Mouse (Mus musculus) frontal cortex, adult 2 months (tissue): ENCODE data around the gene Slc9b1. TPM values are rescaled to one million over a fixed set of nuclear protein-coding genes. Genes with fewer than 3 reads are reported as not detected.

ENCODE experiments used
- DNase-seq, 2 experiments: peaks; one replicate each; pipeline ENCODE4 v3.0.0; 2022; ENCODE audit warnings: low spot score in 1 of 2; ENCODE audit errors: extremely low spot score in 1 of 2
- polyA plus RNA-seq: library from polyadenylated mRNA; depleted of rRNA; stranded (reverse); fragments of >200 nt; gene quantifications from 2 replicates; pipeline ENCODE4 v1.2.3, GENCODE M21; 2012

Gene Slc9b1
- polyA plus RNA-seq, 1 experiment = 0.36 TPM

- no peak for DNase-seq
Measured at GRCm38 (mm10) chr3:135377445-135377844, 29.6 kb downstream of the Slc9b1 start.

GRCm38 (mm10) chr3:135379868-135380267 is 32.0 kb downstream of the Slc9b1 start:
- DNase-seq = no peak

GRCm38 (mm10) chr3:135393186-135393585 is 45.4 kb downstream of the Slc9b1 start:
- no peak for DNase-seq

- DNase-seq = no peak
Measured at GRCm38 (mm10) chr3:135395085-135395484, 47.3 kb downstream of the Slc9b1 start.

- no peak for DNase-seq
Measured at GRCm38 (mm10) chr3:135396081-135396480, 48.3 kb downstream of the Slc9b1 start.

- DNase-seq = no peak
Measured at GRCm38 (mm10) chr3:135397112-135397511, 49.3 kb downstream of the Slc9b1 start.

- peak; percentile 66 to 91 for DNase-seq
Measured at GRCm38 (mm10) chr3:135402201-135402658, 54.4 kb downstream of the Slc9b1 start.

- DNase-seq = no peak
Measured at GRCm38 (mm10) chr3:135403211-135403610, 55.4 kb downstream of the Slc9b1 start.

- no peak for DNase-seq
Measured at GRCm38 (mm10) chr3:135403856-135404255, 56.0 kb downstream of the Slc9b1 start.

- no peak for DNase-seq
Measured at GRCm38 (mm10) chr3:135404599-135404998, 56.8 kb downstream of the Slc9b1 start.

GRCm38 (mm10) chr3:135407351-135407750 is 59.5 kb downstream of the Slc9b1 start:
- DNase-seq = no peak

GRCm38 (mm10) chr3:135409219-135409618 is 61.4 kb downstream of the Slc9b1 start:
- no peak for DNase-seq

GRCm38 (mm10) chr3:135411056-135411455 is 63.2 kb downstream of the Slc9b1 start:
- no peak for DNase-seq

GRCm38 (mm10) chr3:135411824-135412223 is 64.0 kb downstream of the Slc9b1 start:
- no peak for DNase-seq

GRCm38 (mm10) chr3:135417245-135417644 is 69.4 kb downstream of the Slc9b1 start:
- no peak for DNase-seq

- DNase-seq = no peak
Measured at GRCm38 (mm10) chr3:135417799-135418198, 70.0 kb downstream of the Slc9b1 start.

- DNase-seq = no peak
Measured at GRCm38 (mm10) chr3:135420542-135421309, 72.9 kb downstream of the Slc9b1 start.

- DNase-seq = no peak
Measured at GRCm38 (mm10) chr3:135421310-135421594, 73.4 kb downstream of the Slc9b1 start.

GRCm38 (mm10) chr3:135422232-135422855 is 74.5 kb downstream of the Slc9b1 start:
- DNase-seq = no peak

GRCm38 (mm10) chr3:135422856-135423607 is 75.2 kb downstream of the Slc9b1 start:
- DNase-seq = peak in 1 of 2 experiments; percentile 79

GRCm38 (mm10) chr3:135423608-135424212 is 75.9 kb downstream of the Slc9b1 start, which contains the start of gene Cisd2:
Cisd2 (minus strand) TSS chr3:135423925.
- DNase-seq = no peak
